Mouse (Mus musculus) testis, adult 2 months (tissue): ENCODE results near the gene Zfyve27.

Experiments used
- CTCF ChIP-seq: fragments of 200-500 bp; IDR thresholded peaks from 2 replicates; pipeline ENCODE4 v1.5.1; 2012; ENCODE audit warnings: low read depth, mild to moderate bottlenecking, inconsistent platforms, low read length, moderate library complexity; ENCODE audit not compliant: control insufficient read depth, insufficient read depth, insufficient replicate concordance
- POLR2A ChIP-seq: fragments of 200-500 bp; IDR thresholded peaks from 2 replicates; pipeline ENCODE4 v1.6.1; 2012; ENCODE audit warnings: low read depth, mild to moderate bottlenecking, inconsistent platforms, low read length, moderate library complexity; ENCODE audit not compliant: control insufficient read depth

DNA sequence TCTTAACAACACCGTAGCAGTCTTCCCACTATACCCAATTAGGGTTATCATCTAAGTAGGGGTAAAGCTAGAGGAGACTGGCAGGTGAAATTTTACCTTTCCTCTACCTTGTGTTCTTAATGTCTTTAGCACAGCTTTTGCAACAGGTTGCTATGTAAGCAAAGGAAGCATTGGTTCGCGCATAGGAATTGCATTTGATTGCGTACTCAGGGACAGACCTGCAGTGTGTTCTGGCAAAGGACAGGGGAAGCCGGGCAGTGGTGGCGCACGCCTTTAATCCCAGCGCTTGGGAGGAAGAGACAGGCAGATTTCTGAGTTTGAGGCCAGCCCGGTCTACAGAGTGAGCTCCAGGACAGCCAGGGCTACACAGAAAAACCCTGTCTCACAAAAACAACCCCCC, 45.6 kb upstream of the Zfyve27 start:
- TF ChIP-seq POLR2A (no peak), CTCF (no peak)
